Mouse (Mus musculus) heart, embryonic 15.5 days (tissue): ENCODE data around the gene Ptov1. TPM values are rescaled to one million over a fixed set of nuclear protein-coding genes. Genes with fewer than 3 reads are reported as not detected.

Experiments
- ATAC-seq: fragments of 200-750 bp; cut with Nextera tagmentation; replicated peaks from 2 replicates; pipeline ENCODE4 v1.8.0; 2017; ENCODE audit warnings: low read depth, moderate TSS enrichment; ENCODE audit not compliant: insufficient number of reproducible peaks, insufficient read depth, low FRiP score
- H3K27ac ChIP-seq: fragments of 300-500 bp; sonication (generic); 2 replicates; pipeline ENCODE4 v1.5.1; 2015; ENCODE audit warnings: mild to moderate bottlenecking, inconsistent platforms
- H3K27me3 ChIP-seq: fragments of 300-500 bp; sonication (generic); 2 replicates; pipeline ENCODE4 v1.6.1; 2015; ENCODE audit warnings: inconsistent platforms
- H3K36me3 ChIP-seq: fragments of 300-500 bp; sonication (generic); 2 replicates; pipeline ENCODE4 v1.6.1; 2015; ENCODE audit warnings: mild to moderate bottlenecking, inconsistent platforms
- H3K4me1 ChIP-seq: fragments of 300-500 bp; sonication (generic); replicated peaks from 2 replicates; pipeline ENCODE4 v1.6.1; 2015; ENCODE audit warnings: inconsistent platforms
- H3K4me2 ChIP-seq: fragments of 300-500 bp; sonication (generic); 2 replicates; pipeline ENCODE4 v1.6.1; 2015; ENCODE audit warnings: inconsistent platforms, mild to moderate bottlenecking, moderate library complexity
- H3K4me3 ChIP-seq: fragments of 300-500 bp; sonication (generic); 2 replicates; pipeline ENCODE4 v1.5.1; 2015; ENCODE audit warnings: mild to moderate bottlenecking, inconsistent platforms
- H3K9ac ChIP-seq: fragments of 300-500 bp; sonication (generic); 2 replicates; pipeline ENCODE4 v1.6.1; 2015; ENCODE audit warnings: mild to moderate bottlenecking, inconsistent platforms
- H3K9me3 ChIP-seq: fragments of 300-500 bp; sonication (generic); replicated peaks from 2 replicates; pipeline ENCODE4 v1.6.1; 2016; ENCODE audit warnings: inconsistent platforms
- WGBS: fragments of 180-500 bp; shearing (Covaris S2); methylation state at CpG from one replicate; pipeline ENCODE4 v1.1.7; 2015; ENCODE audit warnings: mixed read lengths; 5-methylcytosine and 5-hydroxymethylcytosine counted together
- polyA plus RNA-seq: library from polyadenylated mRNA; unstranded; fragments of >200 nt; fragmentation: Nextera tagmentation; extraction: Ambion mirVana; gene quantifications from 2 replicates; pipeline ENCODE4 v1.2.1, GENCODE M21; 2015

Gene Ptov1
- polyA plus RNA-seq, result 206 and 273 TPM in 2 replicates

DNA sequence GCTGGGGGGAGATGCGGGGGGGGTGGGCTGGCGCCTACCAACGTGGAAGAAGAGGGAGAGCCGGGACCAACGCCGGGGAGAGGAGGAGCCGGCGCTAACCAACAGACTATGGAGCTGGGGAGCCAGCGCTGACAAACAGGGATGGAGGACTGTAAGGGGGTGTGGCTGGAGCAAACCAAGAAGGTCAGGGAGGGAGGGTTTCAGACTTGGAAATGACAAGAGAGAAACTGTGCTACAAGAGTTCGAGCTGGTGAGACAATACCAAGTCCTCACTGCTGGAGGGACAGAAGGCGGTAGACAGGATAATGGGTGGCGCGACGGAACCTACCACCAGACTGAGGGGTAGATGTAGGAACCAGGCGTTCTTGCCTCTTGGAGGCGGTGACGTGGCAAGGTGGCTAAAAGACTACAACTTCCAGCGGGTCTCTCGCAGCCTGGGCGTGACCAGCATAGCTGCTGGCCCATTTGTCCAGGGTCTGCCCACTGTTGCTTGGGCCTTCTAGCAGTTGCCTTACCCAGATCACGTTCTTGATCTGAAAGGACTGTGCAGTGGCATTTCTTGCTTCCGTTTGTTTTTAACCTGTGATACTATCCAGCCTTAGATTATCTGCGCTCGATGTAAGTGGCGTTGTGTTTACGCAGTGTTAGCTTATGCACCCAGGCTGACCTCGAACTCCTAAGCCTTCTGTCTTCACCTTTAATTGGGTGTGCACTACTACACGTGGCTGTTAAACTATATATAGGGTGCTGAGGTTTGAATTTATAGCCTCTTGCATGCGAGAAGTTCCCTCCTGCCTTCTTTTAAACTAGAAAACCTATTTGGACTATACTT is at the start of gene Ptov1:
TSS of gene Ptov1 (minus strand) at position 92 of the 832 bp plus-strand sequence.
- H3K9ac ChIP-seq, result peak within 1 kb of the TSS; percentile 100
- H3K27ac ChIP-seq, result peak within 1 kb of the TSS; percentile 100
- H3K36me3 ChIP-seq, result peaks cover 3% of the 10 kb centered on the region; the same call in 1 of the 2 replicates
- no peaks in the 10 kb centered on the region for H3K9me3 ChIP-seq
- H3K27me3 ChIP-seq, result no peaks in the 10 kb centered on the region
- peak within 1 kb of the TSS; percentile 87 for H3K4me2 ChIP-seq
- peaks cover 63% of the 10 kb centered on the region for H3K4me1 ChIP-seq
- peak; percentile 91 for ATAC-seq
- 4% methylated on average over 29 of the region's 29 CpGs for WGBS
- H3K4me3 ChIP-seq, result peak within 1 kb of the TSS; percentile 97

DNA sequence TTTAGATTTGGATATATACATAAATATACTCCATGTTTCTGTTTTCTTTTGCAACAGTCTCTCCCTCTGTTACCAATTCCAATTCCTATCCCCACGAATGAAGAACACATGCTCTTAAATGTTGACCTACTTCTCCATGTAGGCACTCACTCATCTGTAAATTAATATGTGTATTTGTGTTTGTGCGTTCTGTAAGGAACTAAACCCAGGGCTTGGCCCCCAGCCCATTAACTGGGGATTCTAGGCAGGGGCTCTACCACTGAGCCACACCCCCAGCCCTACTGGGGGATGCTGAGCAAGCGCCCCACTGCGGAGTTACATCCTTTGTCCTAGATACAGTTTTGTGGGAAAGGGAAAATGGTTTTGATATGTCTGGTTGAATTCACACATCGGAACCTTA is 49.5 kb upstream of the Ptov1 start:
- no peak for ATAC-seq
- Histone ChIP-seq H3K27me3 (no peaks in the 10 kb centered on the region), H3K4me1 (peaks cover 16% of the 10 kb centered on the region), H3K36me3 (peaks cover 32% of the 10 kb centered on the region), H3K27ac (no peak overlapping the region), H3K9ac (no peak overlapping the region), H3K4me3 (no peak overlapping the region), H3K4me2 (no peak overlapping the region), H3K9me3 (no peaks in the 10 kb centered on the region)
- WGBS, result 93% methylated on average over 5 of the region's 5 CpGs

DNA sequence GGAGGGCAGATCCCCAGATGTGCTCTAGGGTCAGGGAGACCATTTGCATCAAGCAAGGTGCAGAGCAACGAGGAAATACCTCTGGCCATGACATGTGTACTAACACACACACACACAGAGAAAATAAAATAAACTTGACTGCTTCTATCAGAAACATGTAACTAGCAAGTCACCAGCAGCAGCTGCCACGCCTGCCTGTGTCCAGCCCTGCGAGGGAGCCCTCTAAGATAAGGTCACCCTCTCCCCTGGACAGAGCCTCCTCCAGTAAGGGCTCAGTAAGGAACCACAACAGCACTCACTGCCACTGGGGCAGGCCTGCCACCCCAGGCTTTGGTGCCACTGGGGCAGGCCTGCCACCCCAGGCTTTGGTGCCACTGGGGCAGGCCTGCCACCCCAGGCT is 48.6 kb upstream of the Ptov1 start:
- no peak overlapping the region for H3K27ac ChIP-seq
- ATAC-seq, result no peak
- no peaks in the 10 kb centered on the region for H3K9me3 ChIP-seq
- peaks cover 30% of the 10 kb centered on the region for H3K36me3 ChIP-seq
- H3K4me2 ChIP-seq, result no peak overlapping the region
- peaks cover 16% of the 10 kb centered on the region for H3K4me1 ChIP-seq
- 63% methylated on average over 3 of the region's 3 CpGs for WGBS
- no peaks in the 10 kb centered on the region for H3K27me3 ChIP-seq
- no peak overlapping the region for H3K4me3 ChIP-seq
- H3K9ac ChIP-seq, result no peak overlapping the region

DNA sequence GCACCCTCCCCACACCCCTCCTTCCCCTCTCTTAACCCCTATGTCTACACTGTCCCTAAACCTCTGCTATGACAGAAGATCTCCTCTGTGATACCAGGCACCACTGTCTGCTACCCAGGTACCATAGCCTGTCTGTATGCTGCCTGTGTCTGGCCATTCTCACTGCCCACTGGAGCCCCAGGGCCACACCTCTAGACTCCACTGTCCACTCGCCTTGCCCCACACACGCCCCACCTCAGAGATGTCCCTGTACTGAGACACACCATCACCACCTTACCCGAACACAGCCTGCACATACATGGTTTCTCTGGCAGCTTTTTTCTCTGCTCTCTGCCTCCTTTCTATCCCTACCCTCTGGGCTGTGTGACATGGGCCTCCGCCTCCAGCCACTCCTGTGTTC is 47.3 kb upstream of the Ptov1 start:
- Histone ChIP-seq H3K4me1 (peaks cover 16% of the 10 kb centered on the region), H3K9me3 (no peaks in the 10 kb centered on the region), H3K4me2 (no peak overlapping the region), H3K36me3 (peaks cover 20% of the 10 kb centered on the region; the same call in 1 of the 2 replicates), H3K4me3 (no peak overlapping the region), H3K27ac (no peak overlapping the region), H3K9ac (no peak overlapping the region), H3K27me3 (no peaks in the 10 kb centered on the region)
- 90% methylated on average over 4 of the region's 4 CpGs for WGBS
- ATAC-seq, result 0 out of 2 replicates have a peak, but pooled peaks have one; percentile 7

DNA sequence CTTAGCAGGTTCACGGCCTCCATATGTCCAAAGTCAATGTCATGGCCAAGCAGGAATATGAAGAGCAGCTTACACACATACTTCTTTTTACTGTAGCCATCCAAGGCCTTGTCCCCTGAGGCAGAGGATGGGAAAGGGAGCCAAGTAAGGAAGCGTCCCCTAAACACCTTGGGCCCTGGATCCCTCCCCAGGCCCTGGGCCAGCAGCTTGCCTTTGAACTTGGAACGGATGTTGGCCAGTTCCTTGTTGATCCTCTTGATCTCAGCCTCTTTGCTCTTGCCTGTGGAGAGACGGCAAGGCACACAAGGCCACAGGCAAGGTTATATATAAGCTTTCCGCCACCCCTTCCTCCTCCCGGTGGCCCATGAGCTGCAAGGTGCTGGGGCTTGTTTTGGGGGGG is 46.6 kb upstream of the Ptov1 start:
- peaks cover 16% of the 10 kb centered on the region for H3K4me1 ChIP-seq
- no peaks in the 10 kb centered on the region for H3K9me3 ChIP-seq
- 80% methylated on average over 6 of the region's 6 CpGs for WGBS
- H3K4me3 ChIP-seq, result no peak overlapping the region
- no peak overlapping the region for H3K27ac ChIP-seq
- no peak overlapping the region for H3K4me2 ChIP-seq
- no peak overlapping the region for H3K9ac ChIP-seq
- peaks cover 17% of the 10 kb centered on the region; the same call in 1 of the 2 replicates for H3K36me3 ChIP-seq
- no peaks in the 10 kb centered on the region for H3K27me3 ChIP-seq
- no peak for ATAC-seq

DNA sequence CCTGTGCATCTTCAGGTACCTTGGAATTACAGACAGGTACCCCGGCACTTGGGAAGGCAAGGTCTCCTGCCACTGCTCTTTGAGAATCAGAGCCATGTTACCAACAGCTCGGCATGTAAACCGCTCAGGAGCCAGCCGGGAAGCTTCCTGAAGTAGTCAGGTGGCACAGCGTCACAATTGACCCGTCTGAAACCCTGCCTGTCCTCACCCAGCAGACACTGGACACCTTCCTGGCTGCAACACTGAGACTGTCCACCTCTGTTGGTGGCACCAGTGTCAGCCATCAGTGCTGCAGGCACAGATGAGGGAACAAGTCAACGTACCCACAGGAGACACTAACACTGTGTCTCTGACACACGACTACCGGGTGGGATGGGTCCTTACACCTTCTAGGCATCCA is 45.7 kb upstream of the Ptov1 start:
- Histone ChIP-seq H3K27ac (no peak overlapping the region), H3K9me3 (no peaks in the 10 kb centered on the region), H3K4me3 (no peak overlapping the region), H3K4me2 (no peak overlapping the region), H3K36me3 (peaks cover 26% of the 10 kb centered on the region; the same call in 1 of the 2 replicates), H3K4me1 (peaks cover 16% of the 10 kb centered on the region), H3K27me3 (no peaks in the 10 kb centered on the region), H3K9ac (no peak overlapping the region)
- no peak for ATAC-seq
- WGBS, result 85% methylated on average over 9 of the region's 9 CpGs

DNA sequence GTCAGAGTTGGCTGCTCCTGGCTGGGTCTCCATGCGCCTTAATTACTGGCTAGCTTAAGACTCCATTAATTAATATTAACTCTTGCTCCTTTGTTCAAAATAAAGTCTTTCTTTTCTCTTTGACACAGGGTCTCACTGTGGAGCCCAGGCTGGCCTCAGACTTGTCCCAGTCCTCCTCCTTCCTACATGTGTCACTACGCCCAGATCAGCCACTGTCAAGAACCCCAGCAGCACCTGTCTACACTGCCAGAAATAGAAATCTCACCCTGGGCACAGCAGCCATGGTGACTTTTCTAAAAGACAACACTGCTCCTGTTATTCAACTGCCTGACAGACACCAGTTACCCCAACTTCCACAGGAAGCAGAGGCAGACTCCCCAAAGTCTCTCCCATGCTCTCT is 44.8 kb upstream of the Ptov1 start:
- Histone ChIP-seq H3K4me3 (no peak overlapping the region), H3K27ac (peak overlapping the region; percentile 43; the same call in 1 of the 2 replicates), H3K9ac (no peak overlapping the region), H3K9me3 (no peaks in the 10 kb centered on the region), H3K4me2 (no peak overlapping the region), H3K4me1 (peaks cover 16% of the 10 kb centered on the region), H3K27me3 (no peaks in the 10 kb centered on the region), H3K36me3 (peaks cover 30% of the 10 kb centered on the region; the same call in 1 of the 2 replicates)
- WGBS, result 73% methylated on average over 2 of the region's 2 CpGs
- ATAC-seq, result no peak

DNA sequence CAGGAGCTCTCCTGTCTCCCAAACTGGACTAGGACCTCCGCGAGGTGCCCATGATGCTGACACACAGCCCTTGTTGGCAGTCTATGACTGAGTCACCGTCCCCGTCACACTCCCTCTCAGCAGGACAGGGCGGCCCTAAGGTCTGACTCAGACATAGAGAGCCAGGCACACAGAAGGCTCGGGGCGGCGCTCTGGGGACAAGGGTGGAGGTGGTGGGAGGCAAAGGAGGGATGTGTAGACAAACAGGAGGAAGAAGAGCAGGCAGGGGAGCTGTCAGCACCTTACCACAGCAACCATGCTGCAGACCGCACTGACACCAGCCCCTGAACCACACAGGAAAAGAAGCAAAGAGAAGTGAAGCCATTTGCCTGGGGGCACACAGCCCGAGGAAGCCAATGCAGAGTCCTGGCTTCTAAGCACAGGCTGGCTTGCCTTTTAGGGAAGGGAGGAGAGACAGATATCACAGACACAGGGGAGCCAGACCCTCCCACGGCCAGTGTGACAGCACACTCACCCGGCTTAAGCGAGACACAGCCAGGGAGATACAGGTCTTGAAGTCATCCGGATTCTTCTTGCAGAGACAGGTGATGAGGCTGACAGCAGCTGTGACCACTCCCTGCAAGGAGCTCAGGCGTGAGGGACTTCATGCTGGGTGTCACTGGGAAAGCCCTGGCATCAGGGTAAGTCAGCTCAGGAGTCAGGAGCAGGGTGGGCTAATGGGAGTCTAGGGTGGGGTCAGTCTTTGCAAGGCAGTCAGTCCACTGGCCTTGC is 39.3 kb upstream of the Ptov1 start:
- no peak overlapping the region for H3K4me2 ChIP-seq
- H3K4me1 ChIP-seq, result no peaks in the 10 kb centered on the region
- ATAC-seq, result no peak
- no peak overlapping the region for H3K9ac ChIP-seq
- peaks cover 72% of the 10 kb centered on the region for H3K36me3 ChIP-seq
- WGBS, result 73% methylated on average over 15 of the region's 15 CpGs
- no peak overlapping the region for H3K27ac ChIP-seq
- H3K4me3 ChIP-seq, result no peak overlapping the region
- no peaks in the 10 kb centered on the region for H3K27me3 ChIP-seq
- H3K9me3 ChIP-seq, result no peaks in the 10 kb centered on the region

DNA sequence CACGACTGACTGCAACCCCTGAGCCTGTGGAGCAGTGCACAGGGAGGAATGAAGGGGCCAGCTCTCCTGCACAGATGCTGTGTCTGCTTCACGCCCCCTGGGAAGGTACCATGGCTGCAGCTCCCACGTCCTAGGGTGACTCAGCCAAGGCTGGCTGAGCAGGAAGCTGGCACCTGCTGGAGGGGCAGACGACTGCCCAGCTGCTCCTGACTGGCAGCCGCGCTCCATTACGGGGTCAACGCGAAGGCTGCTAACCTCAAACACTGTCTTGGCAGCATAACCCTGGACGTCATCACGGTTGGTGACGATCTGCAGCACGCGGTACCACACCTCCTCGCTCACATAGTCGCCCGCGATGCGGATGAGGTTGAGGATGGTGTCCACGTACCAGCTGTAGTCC is 35.8 kb upstream of the Ptov1 start:
- Histone ChIP-seq H3K4me1 (peaks cover 14% of the 10 kb centered on the region), H3K27me3 (no peaks in the 10 kb centered on the region), H3K9ac (no peak overlapping the region), H3K27ac (no peak overlapping the region), H3K4me2 (no peak overlapping the region), H3K9me3 (no peaks in the 10 kb centered on the region), H3K36me3 (peaks cover 84% of the 10 kb centered on the region), H3K4me3 (no peak overlapping the region)
- no peak for ATAC-seq
- 81% methylated on average over 20 of the region's 20 CpGs for WGBS

DNA sequence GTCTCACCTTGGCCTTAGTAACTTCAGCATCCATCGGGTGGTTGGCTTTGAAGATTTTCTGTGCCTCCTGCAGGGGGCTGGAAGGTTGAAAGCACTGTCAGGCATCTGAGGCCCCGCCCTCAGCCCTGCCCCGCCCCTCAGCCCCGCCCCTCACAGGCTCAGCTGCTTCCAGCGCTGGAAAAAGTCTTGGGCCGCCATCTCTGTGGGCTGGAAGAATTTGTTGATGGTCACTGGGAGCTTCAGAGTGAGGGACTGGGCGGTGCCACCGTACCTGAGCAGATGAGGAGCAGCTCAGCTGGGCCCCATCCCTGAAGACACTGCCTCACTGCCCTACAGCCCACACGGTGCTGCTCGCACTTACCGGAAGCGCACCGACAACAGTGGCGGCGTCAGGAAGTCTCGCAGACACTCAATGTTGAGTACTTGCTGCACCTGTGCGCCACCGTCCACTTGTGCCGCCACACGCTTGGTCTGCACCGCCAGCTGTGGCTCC is 31.7 kb upstream of the Ptov1 start:
- peak overlapping the region; percentile 35; the same call in 1 of the 2 replicates for H3K27ac ChIP-seq
- peaks cover 39% of the 10 kb centered on the region for H3K4me1 ChIP-seq
- peaks cover 63% of the 10 kb centered on the region for H3K36me3 ChIP-seq
- H3K4me2 ChIP-seq, result peak overlapping the region; percentile 61
- ATAC-seq, result no peak
- no peaks in the 10 kb centered on the region for H3K27me3 ChIP-seq
- peak overlapping the region; percentile 35 for H3K4me3 ChIP-seq
- no peaks in the 10 kb centered on the region for H3K9me3 ChIP-seq
- WGBS, result 22% methylated on average over 21 of the region's 21 CpGs
- no peak overlapping the region for H3K9ac ChIP-seq

DNA sequence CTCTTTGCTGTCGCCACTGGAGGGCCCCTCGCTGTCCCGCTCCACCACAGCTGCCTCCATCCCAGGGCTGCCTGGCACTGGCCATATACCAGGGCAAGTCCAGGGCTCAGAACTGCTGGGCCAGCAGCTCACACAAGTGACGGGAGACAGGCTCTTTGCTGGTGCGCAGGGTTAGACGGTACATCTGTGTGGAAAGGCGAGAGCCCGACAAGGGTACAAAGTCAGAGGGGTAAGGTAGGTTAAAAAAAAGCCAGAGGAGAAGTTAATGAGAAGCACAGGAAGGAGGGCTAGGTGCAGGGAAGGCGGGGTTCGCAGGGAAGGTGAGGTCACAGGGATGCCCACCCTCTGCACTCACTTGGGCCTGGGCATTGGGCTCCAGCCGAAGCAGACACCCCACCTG is 31.0 kb upstream of the Ptov1 start:
- no peak overlapping the region for H3K4me3 ChIP-seq
- no peak overlapping the region for H3K4me2 ChIP-seq
- no peaks in the 10 kb centered on the region for H3K9me3 ChIP-seq
- H3K4me1 ChIP-seq, result peaks cover 39% of the 10 kb centered on the region
- no peak for ATAC-seq
- no peak overlapping the region for H3K9ac ChIP-seq
- H3K27me3 ChIP-seq, result no peaks in the 10 kb centered on the region
- H3K36me3 ChIP-seq, result peaks cover 56% of the 10 kb centered on the region
- 88% methylated on average over 11 of the region's 11 CpGs for WGBS
- no peak overlapping the region for H3K27ac ChIP-seq
